Mouse (Mus musculus) kidney, postnatal 14 days (tissue): ENCODE measurements around the gene Kcna2.

Experiments used
- DNase-seq: peaks from one replicate; pipeline ENCODE4 v3.0.0; 2022; ENCODE audit warnings: mixed read lengths

Kcna2 gene

DNA sequence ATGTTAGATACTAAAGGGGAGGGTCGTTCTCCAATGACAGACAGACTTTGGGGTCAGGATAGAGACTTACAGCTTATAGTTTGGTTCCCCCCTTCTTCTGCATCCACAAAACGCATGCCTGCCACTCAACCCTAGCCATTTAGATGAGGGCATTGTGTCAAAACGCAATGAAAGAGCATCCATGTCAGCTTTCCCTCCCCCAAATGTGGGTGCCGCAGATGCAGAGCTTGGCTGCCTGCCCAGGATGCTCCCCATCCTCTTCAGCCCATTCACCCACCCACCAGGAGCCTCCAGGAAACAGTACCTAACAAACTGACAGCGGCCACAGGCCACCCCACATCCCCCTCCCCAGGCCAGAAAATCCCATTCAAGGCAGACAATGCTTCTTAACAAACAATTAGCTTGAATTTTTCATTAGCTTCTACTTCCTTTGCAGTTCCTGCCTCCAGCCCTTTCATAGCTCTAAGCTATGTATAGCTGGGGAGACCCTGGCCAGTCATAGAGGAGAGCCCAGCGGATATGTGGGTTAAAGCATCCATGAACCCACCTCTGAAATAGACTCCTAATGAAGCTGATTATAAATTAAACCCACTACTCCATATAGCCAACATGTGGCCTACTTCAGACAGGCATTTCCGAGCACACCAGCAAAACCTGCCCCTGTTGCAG, 50.1 kb downstream of the Kcna2 start:
- no peak for DNase-seq

DNA sequence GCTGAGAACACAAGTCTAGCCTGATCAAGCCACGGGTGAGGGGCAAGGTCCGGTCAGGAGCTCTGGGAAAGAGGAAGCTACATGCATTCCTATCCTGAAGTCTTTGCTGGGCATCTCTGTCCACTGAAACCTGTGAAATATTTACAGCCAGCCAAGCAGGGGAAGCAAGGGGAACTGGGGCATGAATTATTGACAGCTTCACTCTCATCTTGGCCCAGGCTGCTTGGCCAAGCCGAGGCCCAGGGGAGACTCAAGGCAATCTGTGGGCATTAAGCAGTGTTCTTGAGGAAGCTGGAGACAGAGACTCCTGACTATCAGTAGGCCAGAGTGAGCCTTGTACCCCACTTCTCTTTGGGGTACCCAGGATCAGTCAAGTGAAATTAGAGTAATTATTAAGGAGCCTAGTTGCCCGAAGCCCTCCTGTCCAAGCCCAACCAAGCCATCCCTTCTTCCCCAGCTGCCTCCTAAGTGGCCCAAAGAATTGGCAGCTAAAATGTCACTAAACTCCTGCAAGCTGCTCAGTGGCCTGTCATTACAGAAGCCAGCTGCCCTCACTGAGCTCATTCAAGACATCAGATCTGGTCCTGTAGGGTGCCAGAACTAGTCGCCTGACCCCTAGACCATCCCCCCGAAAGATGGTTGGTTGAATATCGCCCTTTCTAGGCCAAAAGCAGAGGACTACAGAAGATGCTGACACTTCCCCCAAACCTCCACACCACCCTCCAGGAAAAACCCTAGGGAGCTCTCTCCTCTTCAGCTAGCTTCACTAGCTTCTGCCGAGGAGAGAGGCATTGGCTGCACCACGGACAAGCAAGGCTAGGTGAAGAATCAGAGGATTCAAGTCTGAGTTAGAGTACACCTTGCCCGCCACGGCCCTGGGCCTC, 53.1 kb downstream of the Kcna2 start:
- DNase-seq, result peak; percentile 6

DNA sequence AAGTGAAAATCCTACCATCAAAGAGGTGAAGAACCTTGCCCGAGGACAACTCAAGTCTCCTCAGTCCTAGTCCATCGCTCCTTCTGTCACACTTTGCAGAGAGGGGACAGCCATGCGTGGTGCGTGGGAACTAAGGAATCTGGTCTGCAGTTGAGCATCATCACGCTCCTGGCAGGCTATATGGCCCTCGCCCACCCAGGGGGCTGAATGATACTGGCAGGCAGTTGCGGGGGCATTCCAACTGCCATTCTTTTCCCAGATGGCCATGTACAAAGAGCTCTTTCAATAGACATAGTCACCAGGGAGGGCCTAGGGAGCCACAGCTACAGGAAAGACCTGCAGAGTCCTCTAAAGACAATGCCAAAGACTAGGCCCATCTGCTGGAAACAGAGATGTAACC, 57.9 kb downstream of the Kcna2 start:
- no peak for DNase-seq

DNA sequence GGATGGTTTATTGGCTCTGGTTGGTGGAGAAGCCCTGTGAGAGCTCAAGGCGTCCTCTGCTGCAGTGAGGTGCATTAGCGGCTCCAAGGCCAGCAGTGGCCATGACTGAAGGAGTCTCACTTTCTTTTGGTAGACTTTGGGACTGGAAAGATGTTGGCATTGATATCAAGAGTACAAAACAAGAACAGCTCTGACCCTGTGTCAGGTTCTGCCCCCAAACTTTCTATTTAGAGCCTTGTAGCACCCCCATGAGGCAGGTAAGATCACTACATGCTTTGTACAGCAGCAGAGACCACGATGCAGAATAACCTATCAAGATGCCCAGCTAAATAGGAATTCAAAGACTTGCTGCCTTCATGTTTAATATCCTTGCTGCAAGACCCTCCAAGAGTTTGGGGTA, 58.5 kb downstream of the Kcna2 start:
- DNase-seq, result no peak

DNA sequence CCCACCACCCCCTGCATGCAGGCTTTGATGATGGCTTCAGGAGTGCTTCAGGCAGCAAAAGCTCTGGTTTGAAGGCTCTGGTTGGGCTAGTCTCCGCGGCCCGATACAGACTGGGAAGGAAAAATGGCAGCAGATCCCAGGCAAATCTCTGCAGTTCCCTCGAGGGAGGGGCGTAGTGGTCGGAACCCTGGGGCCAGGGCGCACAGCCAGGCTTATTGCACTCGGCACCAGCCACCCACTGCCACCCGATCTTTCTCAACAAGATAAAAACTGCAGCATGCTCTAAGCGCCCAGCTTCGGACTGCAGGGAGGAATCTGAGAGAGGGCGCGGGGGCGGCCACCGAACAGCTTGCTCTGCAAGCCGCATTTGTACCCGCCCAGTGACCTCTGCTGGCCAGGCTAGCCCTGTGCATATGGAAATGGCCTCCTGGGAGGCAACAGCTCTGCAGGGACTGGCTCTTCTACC, 58.9 kb downstream of the Kcna2 start:
- DNase-seq, result peak; percentile 3

DNA sequence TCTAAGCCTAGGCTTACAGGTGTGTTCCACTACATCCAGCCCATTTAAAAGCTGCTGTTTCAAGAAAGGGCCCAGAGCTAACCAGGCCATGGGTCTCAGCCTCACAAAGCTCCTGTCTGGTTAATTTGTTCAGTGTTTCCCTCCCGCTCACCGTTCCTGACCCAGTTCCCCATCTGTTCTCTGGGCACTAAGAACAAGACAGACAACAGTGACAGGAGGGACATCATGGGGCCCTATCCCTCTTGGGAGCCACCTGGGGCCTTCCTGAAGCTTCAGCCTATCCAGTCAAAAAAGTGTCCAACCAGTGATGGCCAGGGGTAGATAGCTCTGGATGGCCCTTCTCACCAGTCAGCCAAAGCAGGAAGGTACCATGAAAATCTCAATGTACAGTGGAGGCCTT, 61.8 kb downstream of the Kcna2 start:
- DNase-seq, result no peak
